Mouse (Mus musculus): ENCODE measurements around the gene Pgpep1.

GRCm38 (mm10) chr8:70611849-70612248 is 48.3 kb downstream of the Pgpep1 start:
- no peak for TF ChIP-seq POLR2A (IDR thresholded peaks at IDR 0.05; ENCODE audit: extremely low read depth, insufficient read depth, low read length)
- peak; percentile 99 for TF ChIP-seq CTCF (IDR thresholded peaks at IDR 0.05; ENCODE audit: low read depth, low read length)
